23 mouse cellular contexts compared by ENCODE assay signal in the genomic region with DNA sequence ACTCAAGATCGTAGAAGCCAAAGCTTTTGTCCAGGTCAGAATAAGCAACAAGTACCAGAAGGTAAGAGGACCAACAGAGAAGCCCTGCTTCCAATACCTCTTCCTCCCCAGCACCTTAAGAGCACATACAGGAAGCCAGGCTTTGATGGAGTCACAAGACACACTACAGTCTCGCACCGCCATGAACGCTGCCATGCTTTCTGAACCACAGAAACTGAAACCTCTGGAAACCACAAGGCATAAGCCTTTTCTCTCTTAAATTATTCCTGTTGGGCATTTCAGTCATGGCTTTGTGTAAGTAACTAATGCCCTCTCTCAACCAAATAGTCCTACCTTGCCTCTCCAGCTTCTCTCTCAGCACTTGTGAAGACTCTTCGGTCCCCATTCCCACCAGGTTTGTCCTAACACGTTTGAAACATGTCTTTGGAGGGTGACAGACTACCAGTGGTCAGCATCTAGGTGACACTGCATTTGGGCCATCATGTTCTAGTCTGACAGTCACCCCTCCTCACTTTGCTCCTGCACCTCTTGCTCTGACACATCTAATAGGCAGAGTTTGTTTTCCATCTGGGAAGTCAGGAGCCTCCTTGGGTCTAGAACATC. TPM values are rescaled to one million over a fixed set of nuclear protein-coding genes. Genes with fewer than 3 reads are reported as not detected.
DNase-seq lines count a peak whose midpoint lies in the region; ATAC-seq and TF ChIP-seq lines count a peak whose summit lies in the region.
"Had no signal": no experiment of that assay in that cellular context is flagged by ENCODE, and none has a peak within 500 bp of the region (broad histone marks: within the 10 kb centered on the region; RNA-seq: fewer than 3 reads in every experiment).

No protein-coding gene starts in this region.

- peaks cover 39% of the 10 kb centered on the region for H3K4me1 ChIP-seq in forebrain, embryonic 10.5 days
- peaks cover 14% of the 10 kb centered on the region for H3K4me1 ChIP-seq in forebrain, embryonic 13.5 days
- H3K4me1 ChIP-seq in midbrain, embryonic 11.5 days (ENCODE audit: control insufficient read depth, insufficient read depth, low read length), result peaks cover 13% of the 10 kb centered on the region
- peaks cover 6% of the 10 kb centered on the region; the same call in 1 of the 2 replicates for H3K4me1 ChIP-seq in midbrain, embryonic 14.5 days (ENCODE audit: control insufficient read depth, insufficient read depth, low read length)
- peaks cover 52 to 83% of the 10 kb centered on the region in 2 experiments for H3K4me1 ChIP-seq in CH12.LX (ENCODE audit: control insufficient read depth in 1 of 2, insufficient read depth in 2 of 2)
- H3K4me1 ChIP-seq: embryonic facial prominence, embryonic 12.5 days had no signal

- no peaks in the 10 kb centered on the region for H3K79me2 ChIP-seq in CH12.LX (replicated peaks; ENCODE audit: control insufficient read depth, extremely low read depth, insufficient read depth, poor library complexity, severe bottlenecking)

- dilution Hi-C loops in CH12.LX (cut with MboI; ENCODE audit: extremely low pct_ligation_motif_present, extremely low pct_unique_long_range_greater_than_20kb, low sequenced_read_pairs), result no loop called here

- no peak for TF ChIP-seq CTCF in CH12.LX (conservative IDR thresholded peaks at IDR 0.05 in 1 of 2, IDR thresholded peaks at IDR 0.05 in 1 of 2; ENCODE audit: low read depth in 2 of 2, low read length in 2 of 2)

- H3K4me2 ChIP-seq in forebrain, embryonic 13.5 days, result no peak overlapping the region
- H3K4me2 ChIP-seq in midbrain, embryonic 11.5 days, result no peak overlapping the region
- no peak overlapping the region for H3K4me2 ChIP-seq in midbrain, embryonic 14.5 days (ENCODE audit: low read length)
- H3K4me2 ChIP-seq in CH12.LX (ENCODE audit: insufficient read depth, low read depth, poor library complexity, severe bottlenecking), result no peak overlapping the region
- H3K4me2 ChIP-seq: embryonic facial prominence, embryonic 12.5 days; forebrain, embryonic 12.5 days; hindbrain, embryonic 14.5 days had no signal

- H3K4me3 ChIP-seq in forebrain, embryonic 10.5 days, result no peak overlapping the region
- H3K4me3 ChIP-seq in forebrain, embryonic 13.5 days, result no peak overlapping the region
- H3K4me3 ChIP-seq in midbrain, embryonic 11.5 days (ENCODE audit: low read depth, low read length), result no peak overlapping the region
- no peak overlapping the region for H3K4me3 ChIP-seq in midbrain, embryonic 14.5 days (replicated peaks; ENCODE audit: low read depth, low read length)
- no peak overlapping the region for H3K4me3 ChIP-seq in CH12.LX (replicated peaks in 1 of 3; ENCODE audit: low read depth in 2 of 3, low read length in 2 of 3, poor library complexity in 1 of 3)
- H3K4me3 ChIP-seq: embryonic facial prominence, embryonic 12.5 days; forebrain, embryonic 12.5 days; gastrocnemius, adult 2 months; heart, embryonic 10.5 days had no signal

- TF ChIP-seq EP300 in CH12.LX (IDR thresholded peaks at IDR 0.05; ENCODE audit: low read length), result peak; percentile 53; the same call in 1 of the 2 replicates

- TF ChIP-seq POLR2A in CH12.LX (IDR thresholded peaks at IDR 0.05; ENCODE audit: low read depth, low read length), result no peak

- H3K27me3 ChIP-seq in forebrain, embryonic 10.5 days (ENCODE audit: poor library complexity, severe bottlenecking), result no peaks in the 10 kb centered on the region
- H3K27me3 ChIP-seq in forebrain, embryonic 13.5 days, result no peaks in the 10 kb centered on the region
- H3K27me3 ChIP-seq in midbrain, embryonic 11.5 days (ENCODE audit: control insufficient read depth, insufficient read depth, low read length), result no peaks in the 10 kb centered on the region
- no peaks in the 10 kb centered on the region for H3K27me3 ChIP-seq in midbrain, embryonic 14.5 days (ENCODE audit: control insufficient read depth, insufficient read depth, low read length)
- H3K27me3 ChIP-seq in CH12.LX (replicated peaks), result no peaks in the 10 kb centered on the region
- H3K27me3 ChIP-seq: embryonic facial prominence, embryonic 12.5 days; forebrain, embryonic 12.5 days had no signal

- in situ Hi-C loops in CH12.LX (cut with MboI; ENCODE audit: low pct_ligation_motif_present, low pct_unique_long_range_greater_than_20kb, low sequenced_read_pairs), result loop anchor here (25.0 kb wide), 1 partner anchor 203 kb away; no protein-coding TSS in a partner anchor

- H3K9me3 ChIP-seq in forebrain, embryonic 10.5 days, result no peaks in the 10 kb centered on the region
- H3K9me3 ChIP-seq in forebrain, embryonic 13.5 days (replicated peaks), result no peaks in the 10 kb centered on the region
- no peaks in the 10 kb centered on the region for H3K9me3 ChIP-seq in midbrain, embryonic 11.5 days (ENCODE audit: control insufficient read depth, low read length)
- no peaks in the 10 kb centered on the region; the same call in 1 of the 2 replicates for H3K9me3 ChIP-seq in midbrain, embryonic 14.5 days (ENCODE audit: control insufficient read depth, low read length)
- peaks cover 12% of the 10 kb centered on the region for H3K9me3 ChIP-seq in CH12.LX (replicated peaks; ENCODE audit: low read length)
- H3K9me3 ChIP-seq: embryonic facial prominence, embryonic 12.5 days; forebrain, embryonic 12.5 days; heart, embryonic 10.5 days had no signal

- no peak for DNase-seq in forebrain, embryonic 10.5 days (ENCODE audit: extremely low spot score, low spot score)
- DNase-seq in midbrain, embryonic 11.5 days (ENCODE audit: low spot score, missing footprints), result peak; percentile 82
- DNase-seq in midbrain, embryonic 14.5 days, result no peak
- DNase-seq in CH12.LX (ENCODE audit: extremely low read depth), result no peak
- DNase-seq in induced T-regulatory cell, adult 2 months (ENCODE audit: low read depth), result peak; percentile 75
- DNase-seq in cerebellum, adult 8-10 months, result no peak
- no peak for DNase-seq in frontal cortex, postnatal 36 days (ENCODE audit: low spot score in 2 of 2)
- DNase-seq: adrenal gland, adult 2 months; adrenal gland, postnatal 25 days; cerebellum, adult 2 months; cerebellum, postnatal 14 days; embryo, embryonic 11 days; forebrain, postnatal 0 days; gastrocnemius, adult 2 months; gastrocnemius, postnatal 25 days; heart, postnatal 10 days; heart, postnatal 4 days had no signal

- peak overlapping the region; percentile 78; the same call in 1 of the 2 replicates for H3K27ac ChIP-seq in forebrain, embryonic 10.5 days
- no peak overlapping the region for H3K27ac ChIP-seq in forebrain, embryonic 13.5 days
- H3K27ac ChIP-seq in midbrain, embryonic 11.5 days (ENCODE audit: low read depth, low read length), result no peak overlapping the region
- H3K27ac ChIP-seq in midbrain, embryonic 14.5 days (replicated peaks; ENCODE audit: low read depth, low read length), result no peak overlapping the region
- no peak overlapping the region for H3K27ac ChIP-seq in CH12.LX (ENCODE audit: insufficient read depth, low read depth)
- H3K27ac ChIP-seq: embryonic facial prominence, embryonic 12.5 days; forebrain, embryonic 12.5 days; gastrocnemius, adult 2 months; heart, embryonic 10.5 days; hindbrain, embryonic 14.5 days had no signal

- 85% methylated on average over 6 of the region's 6 CpGs for WGBS in forebrain, embryonic 10.5 days
- 91% methylated on average over 6 of the region's 6 CpGs for WGBS in forebrain, embryonic 13.5 days
- WGBS in midbrain, embryonic 11.5 days, result 90% methylated on average over 6 of the region's 6 CpGs
- WGBS in midbrain, embryonic 14.5 days, result 94% methylated on average over 6 of the region's 6 CpGs

- no peak overlapping the region for H3K9ac ChIP-seq in forebrain, embryonic 13.5 days
- H3K9ac ChIP-seq in midbrain, embryonic 11.5 days (ENCODE audit: low read length), result no peak overlapping the region
- H3K9ac ChIP-seq in midbrain, embryonic 14.5 days (replicated peaks; ENCODE audit: low read length), result no peak overlapping the region
- no peak overlapping the region for H3K9ac ChIP-seq in CH12.LX (ENCODE audit: insufficient read depth, low read depth)
- H3K9ac ChIP-seq: embryonic facial prominence, embryonic 12.5 days; forebrain, embryonic 12.5 days; forebrain, postnatal 0 days; hindbrain, embryonic 14.5 days had no signal

- ATAC-seq in forebrain, embryonic 13.5 days, result no peak
- no peak for ATAC-seq in midbrain, embryonic 11.5 days (ENCODE audit: low FRiP score)
- ATAC-seq in midbrain, embryonic 14.5 days (ENCODE audit: low FRiP score, low TSS enrichment), result no peak
- ATAC-seq: forebrain, postnatal 0 days; intestine, embryonic 16.5 days had no signal

- no peaks in the 10 kb centered on the region for H3K36me3 ChIP-seq in forebrain, embryonic 10.5 days (replicated peaks)
- H3K36me3 ChIP-seq in forebrain, embryonic 13.5 days (ENCODE audit: poor library complexity, severe bottlenecking), result no peaks in the 10 kb centered on the region
- H3K36me3 ChIP-seq in midbrain, embryonic 11.5 days (ENCODE audit: control insufficient read depth, insufficient read depth, low read length), result no peaks in the 10 kb centered on the region
- H3K36me3 ChIP-seq in midbrain, embryonic 14.5 days (ENCODE audit: control insufficient read depth, insufficient read depth, low read length), result no peaks in the 10 kb centered on the region
- H3K36me3 ChIP-seq in CH12.LX (replicated peaks in 1 of 2; ENCODE audit: control insufficient read depth in 1 of 2, insufficient read depth in 1 of 2, low read length in 1 of 2), result no peaks in the 10 kb centered on the region
- H3K36me3 ChIP-seq: embryonic facial prominence, embryonic 12.5 days; forebrain, embryonic 12.5 days; heart, embryonic 10.5 days had no signal

- TF ChIP-seq RAD21 in CH12.LX (IDR thresholded peaks at IDR 0.05; ENCODE audit: low read depth, low read length), result no peak

TF ChIP-seq in CH12.LX, 34 proteins besides CTCF, POLR2A, EP300 and RAD21:
- TF ChIP-seq USF2 (conservative IDR thresholded peaks at IDR 0.05; ENCODE audit: low read depth, low read length) (no peak), SIN3A (IDR thresholded peaks at IDR 0.05; ENCODE audit: low read length) (0 out of 2 replicates have a peak, but pooled peaks have one; percentile 37), MAX (IDR thresholded peaks at IDR 0.05; ENCODE audit: low read length) (0 out of 2 replicates have a peak, but pooled peaks have one; percentile 14), IRF4 (IDR thresholded peaks at IDR 0.05; ENCODE audit: low read depth, low read length) (peak; percentile 51; the same call in 1 of the 2 replicates), BHLHE40 (IDR thresholded peaks at IDR 0.05; ENCODE audit: low read depth, low read length) (peak; percentile 49), ELF1 (IDR thresholded peaks at IDR 0.05; ENCODE audit: low read depth, low read length) (peak; percentile 29; the same call in 1 of the 2 replicates), POLR2AphosphoS2 (IDR thresholded peaks at IDR 0.05; ENCODE audit: low read depth, low read length) (no peak)

RNA-seq across cellular contexts. Expression of a gene that starts 35.5 kb away (rescaled TPM):
- 22.1 and 26.3 TPM in 2 replicates for polyA plus RNA-seq in forebrain, embryonic 10.5 days (2016; fragmentation: Nextera tagmentation; extraction: Ambion mirVana)
- 11.0 and 12.1 TPM in 2 replicates for polyA plus RNA-seq in forebrain, embryonic 13.5 days (2015; fragmentation: Nextera tagmentation; extraction: Ambion mirVana)
- polyA plus RNA-seq in midbrain, embryonic 11.5 days (2014; fragmentation: Nextera tagmentation; extraction: Ambion mirVana), result 15.1 and 16.9 TPM in 2 replicates
- 8.7 and 13.3 TPM in 2 replicates for polyA plus RNA-seq in midbrain, embryonic 14.5 days (2014; fragmentation: Nextera tagmentation; extraction: Ambion mirVana)
- total RNA-seq in CH12.LX (2012; rRNA removed) (7.8 and 9.9 TPM in 2 replicates), CH12.LX (2014; rRNA removed) (10.2 and 11.6 TPM in 2 replicates)
- polyA plus RNA-seq in CH12.LX (2012; ENCODE audit: insufficient read length, low read depth), result 18.4 and 24.6 TPM in 2 replicates

Comparison
In these comparisons a context has a peak if more than half of its experiments do, and no peak if none do; other contexts are left out.
1. DNase-seq: peak in midbrain, embryonic 11.5 days (single experiment) and induced T-regulatory cell, adult 2 months (single experiment); none in forebrain, embryonic 10.5 days (single experiment), midbrain, embryonic 14.5 days (single experiment), CH12.LX (single experiment), cerebellum, adult 8-10 months (single experiment) and frontal cortex, postnatal 36 days (0 of 2).